Mouse (Mus musculus): Measurements from ENCODE around the gene Tff3. TPM values are rescaled to one million over a fixed set of nuclear protein-coding genes. Genes with fewer than 3 reads are reported as not detected.

Gene Tff3
- polyA plus RNA-seq, 1 experiment from 2014 or later = 179 TPM

Other genes starting within 250 kb of the Tff3 start
- gene Glp1r, start 227.8 kb downstream of the Tff3 start, polyA plus RNA-seq (2015; fragmentation: Nextera tagmentation; extraction: Ambion mirVana) = not detected in 2 replicates
- gene Umodl1, start 175.0 kb downstream of the Tff3 start, polyA plus RNA-seq (2015; fragmentation: Nextera tagmentation; extraction: Ambion mirVana) = 0.05 TPM in 1 of 2 replicates, not detected in the other
- gene Abcg1, start 72.0 kb downstream of the Tff3 start, polyA plus RNA-seq (2015; fragmentation: Nextera tagmentation; extraction: Ambion mirVana) = 10.4 and 10.8 TPM in 2 replicates
- 0.37 TPM in 1 of 2 replicates, not detected in the other for gene Tff2, start 14.6 kb upstream of the Tff3 start, polyA plus RNA-seq (2015; fragmentation: Nextera tagmentation; extraction: Ambion mirVana)
- 0.50 TPM in 1 of 2 replicates, not detected in the other for gene Tff1, start 35.6 kb upstream of the Tff3 start, polyA plus RNA-seq (2015; fragmentation: Nextera tagmentation; extraction: Ambion mirVana)
- gene Tmprss3, start 69.3 kb upstream of the Tff3 start, polyA plus RNA-seq (2015; fragmentation: Nextera tagmentation; extraction: Ambion mirVana) = 0.47 and 0.51 TPM in 2 replicates
- gene Ubash3a, start 78.2 kb upstream of the Tff3 start, polyA plus RNA-seq (2015; fragmentation: Nextera tagmentation; extraction: Ambion mirVana) = 6.3 and 8.2 TPM in 2 replicates
- gene Rsph1, start 147.7 kb upstream of the Tff3 start, polyA plus RNA-seq (2015; fragmentation: Nextera tagmentation; extraction: Ambion mirVana) = 0.19 and 0.20 TPM in 2 replicates
- gene Slc37a1, start 157.1 kb upstream of the Tff3 start, polyA plus RNA-seq (2015; fragmentation: Nextera tagmentation; extraction: Ambion mirVana) = 2.4 and 2.5 TPM in 2 replicates